Mouse (Mus musculus) erythroblast, embryonic 14.5 days (primary cell): ENCODE results near the gene Igf2bp3.

Experiments
- GATA1 ChIP-seq: IDR thresholded peaks from 2 replicates; pipeline ENCODE4 v1.6.1; 2012; ENCODE audit warnings: low read length, inconsistent platforms, mixed read lengths
- TAL1 ChIP-seq: IDR thresholded peaks from 3 replicates; pipeline ENCODE4 v1.6.1; 2012; ENCODE audit warnings: low read length, inconsistent platforms, mixed read lengths

- TF ChIP-seq TAL1 (no peak), GATA1 (no peak)
Observed at GRCm38 (mm10) chr6:49057053-49058021, 157.4 kb downstream of the Igf2bp3 start.
